Mouse (Mus musculus) hindbrain, embryonic 15.5 days (tissue): ENCODE measurements around the gene Fryl. TPM values are rescaled to one million over a fixed set of nuclear protein-coding genes. Genes with fewer than 3 reads are reported as not detected.

Experiments used
- ATAC-seq: fragments of 200-750 bp; cut with Nextera tagmentation; 2 replicates; pipeline ENCODE4 v1.8.0; 2017; ENCODE audit warnings: low read depth, moderate number of reproducible peaks, moderate TSS enrichment; ENCODE audit not compliant: low FRiP score
- H3K27ac ChIP-seq: fragments of 300-500 bp; sonication (generic); replicated peaks from 2 replicates; pipeline ENCODE4 v1.5.1; 2015; ENCODE audit warnings: mild to moderate bottlenecking, inconsistent platforms
- H3K27me3 ChIP-seq: fragments of 300-500 bp; sonication (generic); 2 replicates; pipeline ENCODE4 v1.6.1; 2015; ENCODE audit warnings: control low read depth, inconsistent platforms
- H3K36me3 ChIP-seq: fragments of 300-500 bp; sonication (generic); 2 replicates; pipeline ENCODE4 v1.6.1; 2015; ENCODE audit warnings: control low read depth, inconsistent platforms
- H3K4me1 ChIP-seq: fragments of 300-500 bp; sonication (generic); replicated peaks from 2 replicates; pipeline ENCODE4 v1.6.1; 2015; ENCODE audit warnings: control low read depth, inconsistent platforms
- H3K4me2 ChIP-seq: fragments of 300-500 bp; sonication (generic); 2 replicates; pipeline ENCODE4 v1.6.1; 2015; ENCODE audit warnings: moderate library complexity, mild to moderate bottlenecking, inconsistent platforms
- H3K4me3 ChIP-seq: fragments of 300-500 bp; sonication (generic); 2 replicates; pipeline ENCODE4 v1.5.1; 2015; ENCODE audit warnings: mild to moderate bottlenecking, inconsistent platforms
- H3K9ac ChIP-seq: fragments of 300-500 bp; sonication (generic); 2 replicates; pipeline ENCODE4 v1.6.1; 2015; ENCODE audit warnings: inconsistent platforms
- H3K9me3 ChIP-seq: fragments of 300-500 bp; sonication (generic); 2 replicates; pipeline ENCODE4 v1.6.1; 2016; ENCODE audit warnings: control low read depth, inconsistent platforms
- WGBS: fragments of 180-500 bp; shearing (Covaris S2); methylation state at CpG from one replicate; pipeline ENCODE4 v1.1.7; 2015; 5-methylcytosine and 5-hydroxymethylcytosine counted together
- polyA plus RNA-seq: library from polyadenylated mRNA; unstranded; fragments of >200 nt; fragmentation: Nextera tagmentation; extraction: Ambion mirVana; gene quantifications from 2 replicates; pipeline ENCODE4 v1.2.1, GENCODE M21; 2015

The Fryl gene
- polyA plus RNA-seq, 1 experiment from 2014 or later, result 40.1 TPM

- Histone ChIP-seq H3K4me3 (no peak overlapping the region), H3K27ac (no peak overlapping the region), H3K4me2 (no peak overlapping the region), H3K27me3 (no peaks in the 10 kb centered on the region), H3K9ac (no peak overlapping the region), H3K4me1 (no peaks in the 10 kb centered on the region), H3K9me3 (no peaks in the 10 kb centered on the region), H3K36me3 (0 out of 2 replicates have a peak, but pooled peaks cover 6% of the 10 kb centered on the region)
- ATAC-seq, result no peak
- WGBS, result 11% methylated on average over 2 of the region's 2 CpGs
These were observed 272.3 kb downstream of the Fryl start for GRCm38 (mm10) chr5:72984091-72984490.

GRCm38 (mm10) chr5:72976539-72976938 lies 279.9 kb downstream of the Fryl start:
- Histone ChIP-seq H3K9me3 (no peaks in the 10 kb centered on the region), H3K36me3 (peaks cover 40% of the 10 kb centered on the region), H3K4me2 (no peak overlapping the region), H3K9ac (no peak overlapping the region), H3K4me1 (no peaks in the 10 kb centered on the region), H3K27me3 (no peaks in the 10 kb centered on the region), H3K4me3 (no peak overlapping the region), H3K27ac (no peak overlapping the region)
- 88% methylated on average over 4 of the region's 4 CpGs for WGBS
- no peak for ATAC-seq

GRCm38 (mm10) chr5:72975996-72976395 lies 280.4 kb downstream of the Fryl start:
- Histone ChIP-seq H3K4me2 (no peak overlapping the region), H3K4me1 (no peaks in the 10 kb centered on the region), H3K4me3 (no peak overlapping the region), H3K9me3 (no peaks in the 10 kb centered on the region), H3K36me3 (peaks cover 40% of the 10 kb centered on the region), H3K27ac (no peak overlapping the region), H3K27me3 (no peaks in the 10 kb centered on the region), H3K9ac (no peak overlapping the region)
- ATAC-seq, result no peak
- 87% methylated on average over 6 of the region's 6 CpGs for WGBS

- no peak within 1 kb of the TSS for H3K4me3 ChIP-seq
- no peaks in the 10 kb centered on the region for H3K27me3 ChIP-seq
- H3K9ac ChIP-seq, result no peak within 1 kb of the TSS
- peak; percentile 27; the same call in 1 of the 2 replicates for ATAC-seq
- H3K4me2 ChIP-seq, result no peak within 1 kb of the TSS
- H3K4me1 ChIP-seq, result no peaks in the 10 kb centered on the region
- 95% methylated on average over 7 of the region's 7 CpGs for WGBS
- no peaks in the 10 kb centered on the region for H3K9me3 ChIP-seq
- H3K36me3 ChIP-seq, result peaks cover 39% of the 10 kb centered on the region
- H3K27ac ChIP-seq, result no peak within 1 kb of the TSS
These were observed 281.8 kb downstream of the Fryl start, which contains the start of gene Gm10135 for GRCm38 (mm10) chr5:72974602-72975001. Gm10135 (minus strand) TSS chr5:72974702.

GRCm38 (mm10) chr5:72972934-72973333 lies 283.5 kb downstream of the Fryl start:
- H3K9ac ChIP-seq, result no peak overlapping the region
- peaks cover 40% of the 10 kb centered on the region for H3K36me3 ChIP-seq
- no peak overlapping the region for H3K27ac ChIP-seq
- H3K4me1 ChIP-seq, result no peaks in the 10 kb centered on the region
- no peaks in the 10 kb centered on the region for H3K9me3 ChIP-seq
- no peak for ATAC-seq
- 73% methylated on average over 5 of the region's 5 CpGs for WGBS
- no peak overlapping the region for H3K4me2 ChIP-seq
- no peak overlapping the region for H3K4me3 ChIP-seq
- no peaks in the 10 kb centered on the region for H3K27me3 ChIP-seq

GRCm38 (mm10) chr5:72972435-72972834 lies 284.0 kb downstream of the Fryl start:
- 78% methylated on average over 4 of the region's 4 CpGs for WGBS
- Histone ChIP-seq H3K27ac (no peak overlapping the region), H3K4me1 (no peaks in the 10 kb centered on the region), H3K9me3 (no peaks in the 10 kb centered on the region), H3K27me3 (no peaks in the 10 kb centered on the region), H3K9ac (no peak overlapping the region), H3K4me3 (no peak overlapping the region), H3K36me3 (peaks cover 40% of the 10 kb centered on the region), H3K4me2 (no peak overlapping the region)
- no peak for ATAC-seq

Other genes with a start within 250 kb of the Fryl start
- gene Slc10a4, start 249.7 kb downstream of the Fryl start, polyA plus RNA-seq, result 29.3 and 36.2 TPM in 2 replicates
- gene Ociad1, start 36.2 kb upstream of the Fryl start, polyA plus RNA-seq, result 342 and 344 TPM in 2 replicates
- gene Ociad2, start 84.4 kb upstream of the Fryl start, polyA plus RNA-seq, result 21.8 and 23.9 TPM in 2 replicates
- gene Cwh43, start 149.5 kb upstream of the Fryl start, polyA plus RNA-seq, result 0.29 and 0.39 TPM in 2 replicates
- 47.4 and 50.1 TPM in 2 replicates for gene Dcun1d4, start 224.4 kb upstream of the Fryl start, polyA plus RNA-seq